ENCODE assay signal across 28 mouse cellular contexts in the genomic region with DNA sequence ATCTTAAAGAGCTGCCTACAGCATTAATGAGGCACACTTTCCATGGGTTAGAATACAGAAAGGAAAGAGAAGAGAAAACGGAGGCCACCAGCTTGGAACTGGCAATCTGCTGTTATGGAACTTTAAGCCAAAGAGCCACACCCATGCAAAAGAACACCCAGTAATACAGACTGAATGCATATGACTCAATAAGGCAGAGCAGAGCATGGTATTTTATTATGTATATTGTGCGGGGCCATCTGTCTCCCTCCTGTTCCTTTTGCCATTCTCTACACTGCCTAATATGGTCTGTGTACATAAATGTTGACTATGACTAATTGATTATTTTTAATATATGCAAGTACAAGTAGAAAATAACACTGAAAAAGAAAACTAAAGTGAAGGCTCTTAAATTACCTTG.
DNase-seq lines count a peak whose midpoint lies in the region; ATAC-seq and TF ChIP-seq lines count a peak whose summit lies in the region.
"Had no signal": no experiment of that assay in that cellular context is flagged by ENCODE, and none has a peak within 500 bp of the region (broad histone marks: within the 10 kb centered on the region; RNA-seq: fewer than 3 reads in every experiment).

No protein-coding gene starts in this region.

- H3K9ac ChIP-seq in forebrain, embryonic 15.5 days (replicated peaks): no peak overlapping the region
- no peak overlapping the region for H3K9ac ChIP-seq in forebrain, embryonic 11.5 days (ENCODE audit: low read length)
- H3K9ac ChIP-seq in forebrain, postnatal 0 days: no peak overlapping the region
- H3K9ac ChIP-seq: embryonic facial prominence, embryonic 13.5 days; heart, embryonic 15.5 days; hindbrain, embryonic 13.5 days; kidney, embryonic 15.5 days; limb, embryonic 12.5 days; liver, embryonic 15.5 days; lung, embryonic 14.5 days; neural tube, embryonic 15.5 days; stomach, embryonic 15.5 days had no signal

- TF ChIP-seq CTCF in layer of hippocampus, adult 2 months (conservative IDR thresholded peaks at IDR 0.05): no peak
- TF ChIP-seq CTCF in forebrain, postnatal 0 days (IDR thresholded peaks at IDR 0.05; ENCODE audit: low read depth): no peak

- no peaks in the 10 kb centered on the region for H3K9me3 ChIP-seq in forebrain, embryonic 15.5 days
- no peaks in the 10 kb centered on the region for H3K9me3 ChIP-seq in forebrain, embryonic 11.5 days (ENCODE audit: control insufficient read depth, low read length)
- no peaks in the 10 kb centered on the region for H3K9me3 ChIP-seq in forebrain, postnatal 0 days (ENCODE audit: low read length)
- H3K9me3 ChIP-seq: embryonic facial prominence, embryonic 13.5 days; heart, embryonic 10.5 days; heart, embryonic 15.5 days; hindbrain, embryonic 13.5 days; kidney, embryonic 15.5 days; limb, embryonic 12.5 days; liver, embryonic 15.5 days; neural tube, embryonic 15.5 days; stomach, embryonic 15.5 days had no signal

- H3K27me3 ChIP-seq in forebrain, embryonic 15.5 days: no peaks in the 10 kb centered on the region
- H3K27me3 ChIP-seq in forebrain, embryonic 11.5 days (ENCODE audit: control insufficient read depth, insufficient read depth, low read length): no peaks in the 10 kb centered on the region
- no peaks in the 10 kb centered on the region for H3K27me3 ChIP-seq in forebrain, postnatal 0 days (ENCODE audit: insufficient read depth, low read length)
- H3K27me3 ChIP-seq: embryonic facial prominence, embryonic 13.5 days; heart, embryonic 15.5 days; hindbrain, embryonic 13.5 days; kidney, embryonic 15.5 days; limb, embryonic 12.5 days; liver, embryonic 15.5 days; neural tube, embryonic 15.5 days; Patski; stomach, embryonic 15.5 days had no signal

- WGBS in forebrain, embryonic 15.5 days: 66% methylated on average over 2 of the region's 2 CpGs
- 90% methylated on average over 2 of the region's 2 CpGs for WGBS in forebrain, embryonic 11.5 days
- 70% methylated on average over 2 of the region's 2 CpGs for WGBS in forebrain, postnatal 0 days

- H3K36me3 ChIP-seq in forebrain, embryonic 15.5 days: no peaks in the 10 kb centered on the region
- no peaks in the 10 kb centered on the region for H3K36me3 ChIP-seq in forebrain, embryonic 11.5 days (ENCODE audit: control insufficient read depth, insufficient read depth, low read length)
- no peaks in the 10 kb centered on the region for H3K36me3 ChIP-seq in forebrain, postnatal 0 days (ENCODE audit: insufficient read depth)
- H3K36me3 ChIP-seq: embryonic facial prominence, embryonic 13.5 days; heart, embryonic 10.5 days; heart, embryonic 15.5 days; hindbrain, embryonic 13.5 days; kidney, embryonic 15.5 days; limb, embryonic 12.5 days; liver, embryonic 15.5 days; neural tube, embryonic 15.5 days; stomach, embryonic 15.5 days had no signal

- H3K4me3 ChIP-seq in forebrain, embryonic 15.5 days: no peak overlapping the region
- no peak overlapping the region for H3K4me3 ChIP-seq in forebrain, embryonic 11.5 days (ENCODE audit: low read depth, low read length)
- no peak overlapping the region for H3K4me3 ChIP-seq in layer of hippocampus, adult 2 months
- H3K4me3 ChIP-seq in forebrain, postnatal 0 days (ENCODE audit: low read depth, low read length): no peak overlapping the region
- H3K4me3 ChIP-seq: embryonic facial prominence, embryonic 13.5 days; heart, embryonic 10.5 days; heart, embryonic 15.5 days; hindbrain, embryonic 13.5 days; kidney, embryonic 15.5 days; limb, embryonic 12.5 days; liver, embryonic 15.5 days; neural tube, embryonic 15.5 days; stomach, embryonic 15.5 days had no signal

- ATAC-seq in forebrain, embryonic 15.5 days (replicated peaks): peak; percentile 87
- no peak for ATAC-seq in forebrain, embryonic 11.5 days (replicated peaks; ENCODE audit: low FRiP score)
- ATAC-seq in forebrain, postnatal 0 days: peak; percentile 59; the same call in 1 of the 2 replicates
- ATAC-seq: inflammation-experienced regulatory T-cells, adult 6 months; Patski had no signal

- no peak overlapping the region for H3K27ac ChIP-seq in forebrain, embryonic 15.5 days (replicated peaks)
- no peak overlapping the region for H3K27ac ChIP-seq in forebrain, embryonic 11.5 days (ENCODE audit: low read depth, low read length)
- peak overlapping the region; percentile 59 for H3K27ac ChIP-seq in layer of hippocampus, adult 2 months
- no peak overlapping the region; the same call in 1 of the 2 replicates for H3K27ac ChIP-seq in forebrain, postnatal 0 days (ENCODE audit: low read depth, low read length)
- H3K27ac ChIP-seq: embryonic facial prominence, embryonic 13.5 days; heart, embryonic 10.5 days; heart, embryonic 15.5 days; hindbrain, embryonic 13.5 days; kidney, embryonic 15.5 days; limb, embryonic 12.5 days; liver, embryonic 15.5 days; neural tube, embryonic 15.5 days; stomach, embryonic 15.5 days had no signal

- H3K4me2 ChIP-seq in forebrain, embryonic 15.5 days (replicated peaks): no peak overlapping the region
- no peak overlapping the region for H3K4me2 ChIP-seq in forebrain, embryonic 11.5 days (ENCODE audit: low read depth, low read length, severe bottlenecking)
- H3K4me2 ChIP-seq in forebrain, postnatal 0 days (ENCODE audit: low read depth): no peak overlapping the region
- H3K4me2 ChIP-seq: embryonic facial prominence, embryonic 13.5 days; heart, embryonic 15.5 days; hindbrain, embryonic 13.5 days; kidney, embryonic 15.5 days; limb, embryonic 12.5 days; liver, embryonic 15.5 days; lung, embryonic 14.5 days; neural tube, embryonic 15.5 days; stomach, embryonic 15.5 days had no signal

- H3K4me1 ChIP-seq in forebrain, embryonic 15.5 days: no peaks in the 10 kb centered on the region
- H3K4me1 ChIP-seq in forebrain, embryonic 11.5 days (replicated peaks; ENCODE audit: control insufficient read depth, insufficient read depth, low read length): no peaks in the 10 kb centered on the region
- no peaks in the 10 kb centered on the region for H3K4me1 ChIP-seq in forebrain, postnatal 0 days (ENCODE audit: insufficient read depth)
- H3K4me1 ChIP-seq: embryonic facial prominence, embryonic 13.5 days; heart, embryonic 10.5 days; heart, embryonic 15.5 days; hindbrain, embryonic 13.5 days; kidney, embryonic 15.5 days; limb, embryonic 12.5 days; liver, embryonic 15.5 days; neural tube, embryonic 15.5 days; stomach, embryonic 15.5 days had no signal

- DNase-seq in forebrain, embryonic 11.5 days (ENCODE audit: low spot score): no peak
- DNase-seq in layer of hippocampus, adult 2 months (ENCODE audit: low spot score in 2 of 2): peak; percentile 30 to 69
- no peak for DNase-seq in layer of hippocampus, postnatal 10 days (ENCODE audit: low spot score in 2 of 2)
- DNase-seq in brain, adult 2 months (ENCODE audit: low read depth, low spot score): peak; percentile 30
- DNase-seq in forebrain, postnatal 0 days: peak; percentile 16
- DNase-seq in kidney, postnatal 4 days: no peak
- DNase-seq: adrenal gland, postnatal 14 days; cerebellum, adult 18-20 months; cerebellum, postnatal 10 days; gastrocnemius, postnatal 10 days; heart, adult 11 months; kidney, adult 18-20 months; kidney, postnatal 25 days; lung, embryonic 14.5 days; lung, postnatal 14 days; right cerebral cortex, postnatal 25 days had no signal

Comparison
In these comparisons a context has a peak if more than half of its experiments do, and no peak if none do; other contexts are left out.
1. DNase-seq: peak in layer of hippocampus, adult 2 months (2 of 2), brain, adult 2 months (single experiment) and forebrain, postnatal 0 days (single experiment); none in forebrain, embryonic 11.5 days (single experiment), layer of hippocampus, postnatal 10 days (0 of 2) and kidney, postnatal 4 days (0 of 2).